Mouse (Mus musculus): ENCODE data around the gene F8. TPM values are rescaled to one million over a fixed set of nuclear protein-coding genes. Genes with fewer than 3 reads are reported as not detected.
"Not testable (repeated sequence)": the region's sequence is repeated elsewhere in the genome, so short reads cannot be mapped to it uniquely, and the experiment has no call there.

Gene F8
- polyA plus RNA-seq, 1 experiment from 2014 or later: 1.0 TPM

DNA sequence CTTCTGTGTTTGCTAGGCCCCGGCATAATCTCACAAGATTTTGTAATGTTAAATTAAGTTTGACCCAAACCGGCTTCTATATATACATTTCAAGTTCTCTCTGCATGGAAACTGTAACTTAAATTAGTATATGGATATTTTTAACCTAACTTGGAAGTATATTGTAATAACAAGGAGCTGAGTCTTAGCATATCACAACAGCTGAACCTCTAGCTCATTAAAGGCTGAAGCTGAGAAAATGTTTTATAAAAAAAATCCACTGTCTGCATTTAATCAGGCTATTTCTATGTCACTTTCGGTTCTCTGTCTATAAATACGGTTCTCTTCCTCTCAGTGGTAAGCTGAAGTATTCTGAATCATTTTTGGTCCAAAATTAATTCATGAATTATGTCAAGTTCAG, 58.9 kb downstream of the F8 start:
- H3K4me3 ChIP-seq: no peak overlapping the region
- H3K36me3 ChIP-seq: no peaks in the 10 kb centered on the region
- H3K9me3 ChIP-seq: no peaks in the 10 kb centered on the region
- no peaks in the 10 kb centered on the region for H3K27me3 ChIP-seq
- no peak overlapping the region for H3K27ac ChIP-seq (replicated peaks)
- ATAC-seq (ENCODE audit: low read depth): no peak
- 91% methylated on average over 4 of the region's 4 CpGs for WGBS
- H3K4me1 ChIP-seq (replicated peaks): no peaks in the 10 kb centered on the region
- H3K9ac ChIP-seq: no peak overlapping the region
- H3K4me2 ChIP-seq: no peak overlapping the region

DNA sequence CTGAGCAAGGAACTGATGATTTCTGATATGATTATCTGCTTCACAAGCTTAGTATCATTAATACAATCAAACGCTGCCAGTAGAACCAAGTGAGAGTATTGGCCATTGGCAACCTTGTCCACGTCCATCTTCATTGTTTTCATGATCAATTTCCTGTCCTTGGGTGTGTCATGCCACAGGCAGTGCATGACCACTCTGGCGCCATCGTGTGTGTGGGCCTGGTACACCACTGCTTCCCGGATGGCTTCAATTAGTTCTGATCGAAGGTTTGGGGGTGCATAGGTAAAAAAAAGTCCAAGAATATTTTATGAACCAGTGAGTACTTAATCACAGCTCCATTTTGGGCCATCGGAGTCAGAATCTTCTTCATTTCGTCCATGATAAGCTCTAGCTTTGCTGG, 110.7 kb downstream of the F8 start:
- no peak for ATAC-seq (ENCODE audit: low read depth)
- no peaks in the 10 kb centered on the region for H3K4me1 ChIP-seq (replicated peaks)
- H3K4me2 ChIP-seq: no peak overlapping the region
- no peaks in the 10 kb centered on the region for H3K27me3 ChIP-seq
- H3K9me3 ChIP-seq: no peaks in the 10 kb centered on the region
- WGBS: 68% methylated on average over 8 of the region's 8 CpGs
- no peak overlapping the region for H3K4me3 ChIP-seq
- H3K27ac ChIP-seq (replicated peaks): no peak overlapping the region
- H3K36me3 ChIP-seq: no peaks in the 10 kb centered on the region
- no peak overlapping the region for H3K9ac ChIP-seq

DNA sequence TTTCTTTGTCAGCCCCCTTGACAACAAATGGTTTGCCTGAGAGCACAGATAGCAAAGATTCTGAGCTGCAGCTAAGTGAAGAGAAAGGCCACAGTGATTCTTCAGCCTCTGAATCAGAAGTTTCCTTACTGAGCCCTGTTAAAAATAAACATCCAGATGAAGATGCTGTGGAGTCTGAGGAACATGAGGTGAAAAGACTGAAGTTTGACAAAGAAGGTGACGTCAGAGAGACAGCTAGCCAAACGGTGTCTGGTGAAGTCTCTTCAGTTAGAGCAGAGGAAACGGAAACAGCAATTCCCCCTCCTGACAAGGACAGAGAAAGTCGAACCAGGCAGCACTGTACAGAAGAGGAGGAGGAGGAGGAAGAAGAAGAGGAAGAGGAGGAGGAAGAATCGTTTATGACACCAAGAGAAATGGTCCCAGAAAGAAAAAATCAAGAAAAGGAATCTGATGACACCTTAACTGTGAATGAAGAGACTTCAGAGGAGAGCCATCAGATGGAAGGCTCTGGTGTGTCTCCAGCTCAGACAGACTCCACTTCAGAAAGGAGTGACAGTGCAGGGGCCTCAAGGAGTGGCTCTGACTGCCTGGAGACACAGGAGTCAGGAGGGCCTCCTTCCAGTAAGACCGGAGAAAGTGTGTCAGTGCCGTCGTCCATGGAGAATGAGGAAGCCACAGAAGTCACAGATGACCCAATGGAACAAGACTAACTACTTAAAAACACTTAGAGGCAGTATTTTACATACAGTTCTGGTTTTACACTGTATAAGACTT, 148.6 kb downstream of the F8 start:
- not testable (repeated sequence) for H3K27me3 ChIP-seq

DNA sequence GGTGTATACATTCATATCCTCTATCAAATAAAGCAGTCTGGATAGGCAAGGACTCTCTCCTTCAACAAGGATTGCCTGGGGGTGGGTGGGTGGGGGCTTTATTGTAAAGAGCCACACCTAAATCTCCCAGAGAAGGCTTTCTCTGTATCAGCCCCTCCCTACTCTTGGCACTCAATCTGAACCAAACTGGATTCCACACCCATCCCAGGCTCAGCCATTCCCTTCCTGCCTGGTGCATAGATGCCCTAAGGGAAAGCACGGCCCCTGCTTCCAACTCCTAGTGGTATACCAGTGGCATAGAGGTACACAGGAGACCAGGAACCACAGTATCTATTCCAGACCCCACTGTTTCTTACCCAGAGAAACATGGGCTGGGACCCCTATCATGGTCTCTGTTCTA, 151.0 kb downstream of the F8 start:
- Histone ChIP-seq H3K4me2 (no peak overlapping the region), H3K4me3 (no peak overlapping the region), H3K27me3 (no peaks in the 10 kb centered on the region), H3K9me3 (no peaks in the 10 kb centered on the region), H3K4me1 (replicated peaks) (no peaks in the 10 kb centered on the region), H3K9ac (no peak overlapping the region), H3K27ac (replicated peaks) (no peak overlapping the region), H3K36me3 (no peaks in the 10 kb centered on the region)
- WGBS: 89% methylated on average over 1 of the region's 1 CpGs
- ATAC-seq (ENCODE audit: low read depth): no peak

More for the DNA sequence above, 148.6 kb downstream of the F8 start:
- WGBS: 60% methylated on average over 8 of the region's 8 CpGs
- not testable (repeated sequence) for H3K36me3 ChIP-seq; ATAC-seq (ENCODE audit: low read depth); H3K4me1 ChIP-seq (replicated peaks); H3K9ac ChIP-seq; H3K4me2 ChIP-seq; H3K9me3 ChIP-seq; H3K4me3 ChIP-seq; H3K27ac ChIP-seq (replicated peaks)

DNA sequence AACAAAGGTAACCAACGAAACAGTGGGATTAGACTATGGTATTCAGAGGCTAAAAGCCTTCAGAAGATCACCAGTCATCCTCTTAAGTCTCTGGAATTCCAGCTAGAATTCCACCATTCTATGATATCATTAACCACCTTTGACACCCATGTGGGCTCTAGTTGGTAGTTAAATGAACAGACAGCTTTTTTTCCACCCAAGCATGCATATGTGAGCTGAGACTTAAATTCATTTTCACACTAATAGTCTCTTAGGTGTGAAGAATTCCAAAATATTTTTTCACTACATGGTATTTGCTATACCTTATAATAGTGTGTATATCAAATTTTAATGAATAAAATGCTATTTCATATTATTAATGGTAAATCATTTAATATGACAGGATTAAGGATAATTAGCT, 218.7 kb downstream of the F8 start, which contains the start of gene Smim9:
Smim9 (minus strand) TSS at position 101 of the 400 bp plus-strand sequence.
- H3K36me3 ChIP-seq: no peaks in the 10 kb centered on the region
- ATAC-seq (ENCODE audit: low read depth): no peak
- H3K4me3 ChIP-seq: no peak within 1 kb of the TSS
- WGBS: 79% methylated on average over 1 of the region's 1 CpGs
- H3K27ac ChIP-seq (replicated peaks): no peak within 1 kb of the TSS
- H3K27me3 ChIP-seq: no peaks in the 10 kb centered on the region
- no peak within 1 kb of the TSS for H3K9ac ChIP-seq
- no peaks in the 10 kb centered on the region for H3K9me3 ChIP-seq
- H3K4me1 ChIP-seq (replicated peaks): no peaks in the 10 kb centered on the region
- H3K4me2 ChIP-seq: no peak within 1 kb of the TSS

DNA sequence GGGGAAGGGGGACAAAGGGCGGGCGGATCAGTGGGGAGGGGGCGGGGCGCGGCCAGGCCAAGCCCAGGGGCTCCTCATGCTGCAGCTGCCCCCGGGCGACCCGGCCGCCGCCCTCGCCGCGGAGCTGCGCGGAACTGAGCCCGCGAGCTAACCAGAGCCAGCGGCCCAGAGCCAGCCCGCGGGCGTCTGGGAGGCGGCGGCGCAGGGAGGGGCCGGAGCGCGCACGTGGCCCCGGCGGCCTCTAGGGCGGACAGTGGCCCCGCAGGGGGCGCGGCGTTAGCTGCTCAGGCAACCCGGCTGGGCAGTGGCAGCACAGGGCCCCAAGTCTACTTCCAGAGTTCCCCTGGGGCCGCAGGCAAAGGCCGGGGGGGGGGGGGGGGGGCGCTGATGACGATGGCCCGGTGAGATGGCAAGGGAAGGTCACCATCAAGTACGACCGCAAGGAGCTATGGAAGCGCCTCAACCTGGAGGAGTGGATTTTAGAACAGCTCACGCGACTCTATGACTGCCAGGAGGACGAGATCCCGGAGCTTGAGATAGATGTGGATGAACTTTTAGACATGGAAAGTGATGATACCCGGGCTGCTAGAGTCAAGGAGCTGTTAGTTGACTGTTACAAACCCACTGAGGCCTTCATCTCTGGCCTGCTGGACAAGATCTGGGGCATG, 226.7 kb downstream of the F8 start:
- 28% methylated on average over 20 of the region's 49 CpGs for WGBS
- peak overlapping the region; percentile 60 for H3K9ac ChIP-seq
- H3K27ac ChIP-seq (replicated peaks): no peak overlapping the region
- no peak; the same call in 1 of the 2 replicates for ATAC-seq (ENCODE audit: low read depth)
- H3K4me3 ChIP-seq: peak overlapping the region; percentile 44
- H3K36me3 ChIP-seq: no peaks in the 10 kb centered on the region
- no peaks in the 10 kb centered on the region for H3K27me3 ChIP-seq
- H3K9me3 ChIP-seq: no peaks in the 10 kb centered on the region
- H3K4me2 ChIP-seq: peak overlapping the region; percentile 59
- H3K4me1 ChIP-seq (replicated peaks): no peaks in the 10 kb centered on the region

DNA sequence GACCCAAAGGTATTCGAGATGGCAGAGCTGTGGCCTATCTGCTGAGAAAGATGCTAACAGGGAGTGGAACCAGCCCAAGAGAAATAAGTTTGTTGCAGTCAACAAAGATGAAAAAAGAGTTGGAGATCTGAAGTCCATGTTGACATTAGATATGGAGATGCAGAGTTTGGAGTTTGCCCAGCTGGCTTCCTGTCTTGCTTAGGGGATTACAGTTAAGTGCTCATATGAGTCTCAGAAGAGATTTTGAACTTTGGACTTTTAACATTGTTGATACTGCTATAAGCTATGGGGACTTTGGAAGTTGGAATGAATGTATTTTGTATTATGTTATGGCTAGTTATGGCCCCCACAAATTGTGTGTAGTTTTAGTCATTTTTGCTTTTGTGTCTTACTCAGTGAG, 230.2 kb downstream of the F8 start:
- H3K4me2 ChIP-seq: no peak overlapping the region
- no peak overlapping the region for H3K9ac ChIP-seq
- H3K36me3 ChIP-seq: no peaks in the 10 kb centered on the region
- H3K27ac ChIP-seq (replicated peaks): no peak overlapping the region
- no peak overlapping the region for H3K4me3 ChIP-seq
- H3K4me1 ChIP-seq (replicated peaks): no peaks in the 10 kb centered on the region
- no peak for ATAC-seq (ENCODE audit: low read depth)
- H3K9me3 ChIP-seq: no peaks in the 10 kb centered on the region
- H3K27me3 ChIP-seq: no peaks in the 10 kb centered on the region
- 50% methylated on average over 1 of the region's 1 CpGs for WGBS

DNA sequence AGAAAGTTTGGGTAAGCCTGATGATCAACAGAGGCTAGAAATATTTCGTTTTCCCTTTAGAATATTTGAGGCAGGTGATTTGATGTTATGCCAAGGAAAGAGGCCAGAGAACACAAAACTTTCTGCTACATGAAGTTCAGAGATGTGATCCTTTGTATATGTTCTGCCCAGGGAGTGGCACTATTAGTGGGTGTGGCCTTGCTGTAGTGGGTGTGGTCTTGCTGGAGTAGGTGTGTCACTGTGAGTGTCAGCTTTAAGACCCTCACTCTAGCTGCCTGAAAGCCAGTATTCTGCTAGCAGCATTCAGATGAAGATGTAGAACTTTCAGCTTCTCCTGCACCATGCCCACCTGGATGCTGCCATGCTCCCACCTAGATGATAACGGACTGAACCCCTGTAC, 232.1 kb downstream of the F8 start:
- Histone ChIP-seq H3K9me3 (no peaks in the 10 kb centered on the region), H3K4me2 (no peak overlapping the region), H3K4me3 (no peak overlapping the region), H3K27me3 (no peaks in the 10 kb centered on the region), H3K27ac (replicated peaks) (no peak overlapping the region), H3K9ac (no peak overlapping the region), H3K36me3 (no peaks in the 10 kb centered on the region), H3K4me1 (replicated peaks) (no peaks in the 10 kb centered on the region)
- ATAC-seq (ENCODE audit: low read depth): no peak
- WGBS: 83% methylated on average over 2 of the region's 2 CpGs

DNA sequence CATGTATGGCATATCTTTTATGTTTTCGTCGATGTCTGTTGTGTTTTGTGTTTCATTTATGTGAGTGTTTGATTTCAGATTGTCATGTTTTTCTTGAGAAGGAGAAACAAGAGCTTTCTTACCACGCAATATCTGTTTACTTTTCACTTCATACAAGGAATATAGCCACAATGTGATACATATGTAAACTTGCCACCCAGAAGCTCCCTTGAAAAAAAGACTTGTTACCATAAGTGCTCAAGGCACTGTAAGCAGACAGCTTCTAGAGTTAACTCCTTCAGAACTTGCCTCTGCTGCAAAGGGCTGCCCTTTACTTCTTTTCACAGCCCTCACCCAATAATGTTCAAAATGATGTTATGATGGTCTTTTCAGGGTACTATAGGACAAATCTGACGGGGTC, 234.0 kb downstream of the F8 start:
- no peaks in the 10 kb centered on the region for H3K4me1 ChIP-seq (replicated peaks)
- no peak overlapping the region for H3K4me3 ChIP-seq
- no peaks in the 10 kb centered on the region for H3K36me3 ChIP-seq
- H3K9ac ChIP-seq: no peak overlapping the region
- no peak overlapping the region for H3K27ac ChIP-seq (replicated peaks)
- H3K27me3 ChIP-seq: no peaks in the 10 kb centered on the region
- 85% methylated on average over 4 of the region's 4 CpGs for WGBS
- no peaks in the 10 kb centered on the region for H3K9me3 ChIP-seq
- no peak overlapping the region for H3K4me2 ChIP-seq
- no peak for ATAC-seq (ENCODE audit: low read depth)

DNA sequence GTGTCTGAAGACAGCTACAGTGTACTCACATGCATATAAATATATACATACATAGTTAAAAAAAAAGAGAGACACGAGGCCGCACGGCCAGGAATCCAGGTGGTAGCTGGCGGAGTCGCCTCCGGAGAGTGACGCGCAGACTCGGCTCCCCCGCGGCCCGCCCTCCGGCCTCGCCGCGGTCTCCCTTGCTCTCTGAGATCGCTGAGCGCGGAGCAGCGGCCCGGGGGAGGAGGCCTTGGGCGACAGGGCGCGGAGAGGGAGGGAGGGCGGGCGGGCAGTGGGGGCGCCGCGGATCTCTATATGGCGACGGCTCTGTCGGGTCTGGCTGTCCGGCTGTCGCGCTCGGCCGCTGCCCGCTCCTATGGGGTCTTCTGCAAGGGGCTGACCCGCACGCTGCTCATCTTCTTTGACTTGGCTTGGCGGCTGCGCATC, 239.3 kb downstream of the F8 start:
- peak overlapping the region; percentile 58 for H3K4me2 ChIP-seq
- peak; percentile 53; the same call in 1 of the 2 replicates for ATAC-seq (ENCODE audit: low read depth)
- not testable (repeated sequence) for H3K27me3 ChIP-seq; H3K9me3 ChIP-seq; H3K4me1 ChIP-seq (replicated peaks); H3K36me3 ChIP-seq; H3K27ac ChIP-seq (replicated peaks)
- WGBS: 30% methylated on average over 30 of the region's 42 CpGs
- H3K4me3 ChIP-seq: peak overlapping the region; percentile 36
- peak overlapping the region; percentile 57; the same call in 1 of the 2 replicates for H3K9ac ChIP-seq

DNA sequence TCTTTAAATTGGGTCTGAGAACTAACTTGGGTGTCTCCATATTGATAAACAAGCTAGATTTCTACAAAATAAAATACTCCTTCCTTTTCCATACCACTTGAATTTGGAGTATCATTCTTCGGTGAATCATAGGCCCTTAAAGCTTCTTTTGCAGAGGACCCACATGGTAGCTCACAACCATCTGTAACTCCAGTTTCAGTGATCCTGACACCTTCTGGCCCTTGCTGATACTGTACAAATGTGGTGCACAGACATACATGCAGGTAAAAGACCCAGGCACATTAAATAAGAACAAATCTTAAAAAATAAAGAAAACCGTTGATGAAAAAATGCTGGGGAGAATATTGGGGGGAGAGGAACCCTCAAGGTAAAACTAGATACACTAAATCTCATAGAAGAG, 244.2 kb downstream of the F8 start:
- Histone ChIP-seq H3K4me3 (no peak overlapping the region), H3K9ac (no peak overlapping the region), H3K9me3 (no peaks in the 10 kb centered on the region), H3K27me3 (no peaks in the 10 kb centered on the region), H3K27ac (replicated peaks) (no peak overlapping the region), H3K4me2 (no peak overlapping the region), H3K36me3 (no peaks in the 10 kb centered on the region), H3K4me1 (replicated peaks) (no peaks in the 10 kb centered on the region)
- ATAC-seq (ENCODE audit: low read depth): no peak
- WGBS: 90% methylated on average over 2 of the region's 2 CpGs

DNA sequence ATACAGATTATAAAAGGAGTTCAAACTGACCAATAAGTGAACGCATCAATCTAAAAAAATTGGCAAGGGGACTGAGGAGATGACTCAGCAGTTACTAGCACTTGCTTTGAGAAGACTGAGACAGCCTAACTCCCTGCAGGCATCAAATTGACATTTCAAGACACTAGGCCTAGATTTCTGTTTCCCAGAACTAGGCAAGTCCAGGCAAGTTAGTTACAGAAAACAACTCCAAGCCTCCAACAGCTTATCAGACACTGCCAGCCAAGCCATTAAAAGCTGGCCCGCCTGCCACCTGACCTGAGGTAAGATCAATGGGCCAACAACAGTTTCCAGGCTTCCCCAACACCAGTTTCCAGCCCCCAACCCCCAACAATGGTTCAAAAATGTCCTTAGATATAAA, 244.7 kb downstream of the F8 start:
- Histone ChIP-seq H3K4me1 (replicated peaks) (no peaks in the 10 kb centered on the region), H3K9me3 (no peaks in the 10 kb centered on the region), H3K4me3 (no peak overlapping the region), H3K4me2 (no peak overlapping the region), H3K36me3 (no peaks in the 10 kb centered on the region), H3K27me3 (no peaks in the 10 kb centered on the region), H3K27ac (replicated peaks) (no peak overlapping the region), H3K9ac (no peak overlapping the region)
- WGBS: 81% methylated on average over 2 of the region's 2 CpGs
- no peak for ATAC-seq (ENCODE audit: low read depth)

DNA sequence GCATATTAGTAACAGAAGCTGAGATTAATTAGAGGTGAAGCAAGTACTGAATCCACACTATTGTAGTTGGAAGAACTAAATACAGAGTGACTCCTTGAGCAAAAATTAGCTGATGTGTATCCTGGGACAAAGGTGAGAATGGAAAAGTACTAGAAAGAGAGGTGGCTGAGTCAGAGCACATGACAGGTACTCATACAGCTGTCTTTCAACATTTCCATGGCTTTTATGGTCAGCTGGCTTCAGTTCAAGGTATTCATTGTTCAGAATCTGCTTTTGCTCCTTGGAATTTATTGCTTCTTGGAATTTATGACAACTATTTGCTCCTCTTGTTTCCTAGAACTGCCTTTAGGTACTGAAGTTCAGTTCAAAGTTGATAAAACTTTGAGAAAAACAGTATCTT, 245.5 kb downstream of the F8 start:
- H3K27ac ChIP-seq (replicated peaks): no peak overlapping the region
- H3K27me3 ChIP-seq: no peaks in the 10 kb centered on the region
- H3K4me1 ChIP-seq (replicated peaks): no peaks in the 10 kb centered on the region
- H3K36me3 ChIP-seq: no peaks in the 10 kb centered on the region
- no peaks in the 10 kb centered on the region for H3K9me3 ChIP-seq
- ATAC-seq (ENCODE audit: low read depth): no peak
- no peak overlapping the region for H3K4me2 ChIP-seq
- no peak overlapping the region for H3K9ac ChIP-seq
- no peak overlapping the region for H3K4me3 ChIP-seq
